Mouse (Mus musculus) ES-Bruce4 (cell line): Measurements from ENCODE around the gene Cmtm2a. TPM values are rescaled to one million over a fixed set of nuclear protein-coding genes. Genes with fewer than 3 reads are reported as not detected.
"Not testable (repeated sequence)": the region's sequence is repeated elsewhere in the genome, so short reads cannot be mapped to it uniquely, and the experiment has no call there.

Source experiments
- H3K27ac ChIP-seq: 2 replicates; pipeline ENCODE4 v1.5.1; 2012; ENCODE audit warnings: low read length, inconsistent platforms; ENCODE audit not compliant: insufficient read depth
- H3K27me3 ChIP-seq: 2 replicates; pipeline ENCODE4 v1.6.1; 2012; ENCODE audit warnings: mild to moderate bottlenecking, low read length, inconsistent platforms; ENCODE audit not compliant: control insufficient read depth, poor library complexity, insufficient read depth, severe bottlenecking
- H3K36me3 ChIP-seq: 2 replicates; pipeline ENCODE4 v1.6.1; 2012; ENCODE audit warnings: inconsistent platforms, mild to moderate bottlenecking, low read length, moderate library complexity; ENCODE audit not compliant: control insufficient read depth, poor library complexity, insufficient read depth, severe bottlenecking
- H3K4me1 ChIP-seq: one replicate; pipeline ENCODE4 v1.8.1; 2011; ENCODE audit warnings: low read length; ENCODE audit not compliant: control insufficient read depth, insufficient read depth
- H3K4me3 ChIP-seq: 2 replicates; pipeline ENCODE4 v1.5.1; 2011; ENCODE audit warnings: low read depth, mild to moderate bottlenecking, low read length
- H3K9ac ChIP-seq: 2 replicates; pipeline ENCODE4 v1.6.1; 2012; ENCODE audit warnings: low read depth, mild to moderate bottlenecking, inconsistent platforms; ENCODE audit not compliant: poor library complexity, severe bottlenecking
- H3K9me3 ChIP-seq: replicated peaks from 2 replicates; pipeline ENCODE4 v1.6.1; 2012; ENCODE audit warnings: mild to moderate bottlenecking, low read length, inconsistent platforms; ENCODE audit not compliant: control insufficient read depth, poor library complexity, insufficient read depth, severe bottlenecking
- CTCF ChIP-seq: IDR thresholded peaks from one replicate; pipeline ENCODE4 v1.8.1; 2011; ENCODE audit warnings: low read depth, low read length
- EP300 ChIP-seq: IDR thresholded peaks from 2 replicates; pipeline ENCODE4 v1.6.1; 2011; ENCODE audit warnings: low read depth, low read length; ENCODE audit not compliant: insufficient read depth
- POLR2A ChIP-seq: IDR thresholded peaks from one replicate; pipeline ENCODE4 v1.8.1; 2011; ENCODE audit warnings: low read length; ENCODE audit not compliant: insufficient read depth
- polyA plus RNA-seq: library from polyadenylated mRNA; stranded (reverse); fragments of >200 nt; gene quantifications from 2 replicates; pipeline ENCODE4 v1.2.4, GENCODE M21; 2011; ENCODE audit warnings: low read depth; ENCODE audit not compliant: missing spikeins, insufficient read depth, insufficient read length

Gene Cmtm2a
- polyA plus RNA-seq, 1 experiment = not detected

DNA sequence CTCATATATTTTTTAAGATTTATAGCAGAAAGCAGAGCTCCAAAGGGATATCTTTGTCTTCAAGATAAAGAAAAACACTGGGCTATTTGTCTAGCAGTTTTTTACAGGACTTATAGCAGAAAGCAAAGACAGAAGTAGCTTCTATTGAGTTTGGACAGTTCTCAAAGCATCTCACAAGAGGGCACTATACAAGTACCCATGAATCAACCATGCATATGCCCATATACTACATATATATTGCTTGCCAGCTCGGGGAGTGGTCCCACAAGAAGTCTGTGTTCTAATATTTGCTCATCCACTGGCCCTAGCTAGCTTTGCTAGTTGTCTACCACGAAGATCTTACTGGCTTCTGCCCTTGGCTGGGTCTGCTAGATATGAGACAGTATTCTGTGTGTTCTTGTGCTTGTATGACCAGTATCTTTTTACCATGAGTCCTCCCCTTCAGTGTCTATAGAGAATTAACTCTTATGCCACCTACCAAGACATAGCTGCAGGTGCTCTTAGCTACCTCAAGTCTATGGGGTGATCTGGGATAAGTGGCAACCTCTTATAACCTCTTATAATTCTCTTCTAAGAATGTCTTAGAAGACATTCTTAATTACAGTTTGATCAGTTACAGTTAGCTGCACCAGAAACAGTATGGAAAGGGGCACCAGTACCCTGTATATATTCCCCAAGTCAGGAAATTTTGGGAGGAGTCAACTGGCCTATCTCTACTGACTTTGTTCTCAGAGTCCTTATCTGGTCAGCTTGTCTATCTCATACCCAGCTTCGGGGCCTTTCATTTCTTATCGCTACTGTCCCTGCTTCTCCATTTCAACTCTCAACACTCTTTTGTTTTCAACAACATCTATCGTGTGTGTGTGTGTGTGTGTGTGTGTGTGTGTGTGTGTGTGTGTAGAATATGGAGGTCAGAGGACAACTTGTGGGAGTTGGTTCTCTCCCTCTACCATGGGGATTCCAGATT is 40.0 kb upstream of the Cmtm2a start:
- Histone ChIP-seq H3K27ac (no peak overlapping the region), H3K9ac (no peak overlapping the region)

DNA sequence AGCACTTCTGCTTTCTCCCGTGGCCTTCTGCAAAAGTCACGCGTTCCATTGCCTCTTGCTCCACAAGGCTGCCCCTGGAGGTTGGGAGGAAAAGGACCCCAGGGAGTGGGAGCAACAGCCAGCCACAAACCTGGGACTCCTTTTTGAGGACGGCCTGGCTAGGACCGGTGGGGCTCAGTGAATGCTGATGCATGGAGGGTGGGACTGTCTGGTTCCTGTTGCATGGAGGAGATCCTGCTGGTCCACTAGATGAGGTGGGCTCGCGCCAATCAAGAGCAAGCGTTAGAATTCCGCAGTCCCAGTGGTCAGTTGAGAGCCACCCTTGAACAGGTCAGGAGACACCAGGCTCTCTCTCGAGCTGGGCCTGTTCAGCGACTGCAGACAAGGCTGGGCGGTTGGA is 28.9 kb upstream of the Cmtm2a start, which contains the start of gene Cmtm2b:
Gene Cmtm2b, plus strand, starts transcription at position 301 of the 400 bp plus-strand sequence.
- H3K4me1 ChIP-seq, H3K9me3 ChIP-seq: not testable (repeated sequence)

More for the DNA sequence above, 40.0 kb upstream of the Cmtm2a start:
- Histone ChIP-seq H3K36me3 (no peaks in the 10 kb centered on the region), H3K27me3 (no peaks in the 10 kb centered on the region; the same call in none of the 2 replicates), H3K4me3 (no peak overlapping the region), H3K9me3 (no peaks in the 10 kb centered on the region), H3K4me1 (no peaks in the 10 kb centered on the region)
- TF ChIP-seq EP300 = no peak
- no peak for TF ChIP-seq CTCF
- TF ChIP-seq POLR2A = no peak

DNA sequence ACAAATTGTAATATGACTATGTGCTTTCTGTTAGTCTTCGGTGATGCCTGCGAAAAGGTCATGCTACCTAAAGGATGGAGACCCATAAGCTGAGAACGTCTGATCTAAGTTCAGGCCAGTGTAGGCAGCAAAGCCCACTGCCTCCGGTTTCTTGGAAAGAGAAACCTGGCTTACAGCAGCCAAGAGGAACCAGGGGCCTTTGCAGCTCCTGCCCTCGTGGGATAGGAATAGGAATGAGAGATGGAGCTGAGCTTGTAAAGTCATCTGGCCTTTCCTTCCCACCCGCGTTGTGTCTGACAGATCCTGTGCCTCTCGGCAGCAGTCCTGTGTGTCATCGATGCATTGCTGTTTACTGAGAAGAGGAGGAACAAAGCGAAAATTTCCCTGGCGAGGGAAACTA is 28.3 kb upstream of the Cmtm2a start, which contains the start of gene Gm11020:
Gene Gm11020, plus strand, starts transcription at position 301 of the 400 bp plus-strand sequence.
- not testable (repeated sequence) for H3K9me3 ChIP-seq

More for the DNA sequence above, 28.9 kb upstream of the Cmtm2a start, which contains the start of gene Cmtm2b:
- H3K4me3 ChIP-seq, H3K27ac ChIP-seq, H3K27me3 ChIP-seq, H3K36me3 ChIP-seq, H3K9ac ChIP-seq: not testable (repeated sequence)

DNA sequence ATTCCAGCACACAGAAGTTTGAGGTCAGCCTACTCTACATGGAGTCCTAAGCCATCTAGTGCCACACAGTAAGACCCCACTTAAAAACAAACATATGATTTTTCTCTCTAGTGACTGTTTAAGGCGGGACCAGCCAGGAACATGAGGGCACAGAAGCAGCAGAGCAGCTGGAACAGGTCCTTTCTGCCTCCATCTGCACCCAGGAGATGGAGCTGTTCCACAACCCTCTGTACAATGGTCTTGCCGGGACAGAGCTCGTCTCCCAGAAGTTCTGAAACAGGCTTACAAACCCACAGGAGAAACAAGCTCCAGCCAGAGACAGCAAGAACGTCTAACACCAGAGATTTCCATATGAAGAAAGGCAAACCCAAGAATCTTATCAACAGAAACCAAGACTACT is 20.3 kb upstream of the Cmtm2a start:
- Histone ChIP-seq H3K36me3 (no peaks in the 10 kb centered on the region), H3K9ac (no peak overlapping the region), H3K27me3 (no peaks in the 10 kb centered on the region), H3K4me3 (no peak overlapping the region), H3K9me3 (peaks cover 10% of the 10 kb centered on the region), H3K4me1 (no peaks in the 10 kb centered on the region), H3K27ac (no peak overlapping the region)
- TF ChIP-seq EP300 = no peak
- TF ChIP-seq POLR2A = no peak
- no peak for TF ChIP-seq CTCF

More for the DNA sequence above, 28.3 kb upstream of the Cmtm2a start, which contains the start of gene Gm11020:
- H3K9ac ChIP-seq, H3K27ac ChIP-seq, H3K36me3 ChIP-seq, H3K4me3 ChIP-seq, H3K4me1 ChIP-seq, H3K27me3 ChIP-seq: not testable (repeated sequence)

DNA sequence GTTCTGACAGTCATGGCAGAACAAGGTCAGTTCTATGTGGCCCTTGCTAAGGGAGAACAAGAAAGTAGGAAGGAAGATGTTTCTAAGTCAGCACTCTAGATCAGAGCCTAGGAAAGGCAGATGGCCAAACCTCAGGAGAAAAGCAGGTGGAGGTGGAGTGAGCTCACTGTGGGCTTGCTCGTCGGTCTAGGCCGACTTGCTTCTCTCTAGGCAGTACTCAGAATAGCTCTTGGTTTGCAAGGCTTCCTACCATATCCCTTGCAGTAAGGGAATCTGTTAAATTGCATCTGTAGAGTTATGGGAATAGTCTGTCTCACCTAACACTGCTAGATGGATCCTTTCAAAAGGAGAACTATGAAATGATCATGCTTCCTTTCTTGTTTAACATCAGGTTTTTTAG is 19.0 kb upstream of the Cmtm2a start:
- peaks cover 10% of the 10 kb centered on the region for H3K9me3 ChIP-seq
- H3K4me1 ChIP-seq, H3K27ac ChIP-seq, H3K4me3 ChIP-seq, H3K27me3 ChIP-seq, H3K36me3 ChIP-seq, H3K9ac ChIP-seq: not testable (repeated sequence)

DNA sequence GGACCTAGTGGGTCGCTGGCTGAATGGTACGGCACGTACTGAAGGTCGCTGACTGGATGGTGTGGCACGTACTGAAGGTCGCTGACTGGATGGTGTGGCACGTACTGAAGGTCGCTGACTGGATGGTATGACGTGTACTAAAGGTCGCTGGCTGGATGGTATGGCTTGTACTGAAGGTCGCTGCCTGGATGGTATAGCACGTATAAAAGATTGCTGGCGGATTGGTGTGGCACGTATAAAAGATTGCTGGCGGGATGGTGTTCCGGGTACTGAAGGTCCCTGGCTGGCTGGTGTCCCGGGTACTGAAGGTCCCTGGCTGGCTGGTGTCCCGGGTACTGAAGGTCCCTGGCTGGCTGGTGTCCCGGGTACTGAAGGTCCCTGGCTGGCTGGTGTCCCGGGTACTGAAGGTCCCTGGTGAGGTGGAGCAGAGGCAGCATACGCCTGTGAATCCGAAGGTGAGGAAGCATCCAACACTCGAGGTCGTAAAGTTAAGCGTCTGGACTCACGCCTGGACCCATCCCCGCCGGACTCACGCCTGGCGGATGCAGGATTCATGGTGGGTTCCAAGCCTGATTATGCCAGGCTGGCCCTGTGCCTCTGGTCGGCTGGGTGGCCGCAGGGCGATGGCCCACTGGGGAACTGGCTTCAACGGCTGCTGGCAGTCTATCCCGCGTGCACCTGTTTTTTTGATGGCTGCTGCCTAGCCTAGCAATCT is 16.6 kb upstream of the Cmtm2a start, which contains the start of the genes Gm45711 and Cmtm1:
Gene Gm45711, minus strand, starts transcription at position 641 of the 715 bp plus-strand sequence.
Gene Cmtm1, minus strand, starts transcription at position 705 of the 715 bp plus-strand sequence.
- H3K36me3 ChIP-seq, H3K27ac ChIP-seq, H3K27me3 ChIP-seq, H3K4me3 ChIP-seq, H3K9ac ChIP-seq, H3K4me1 ChIP-seq: not testable (repeated sequence)
- H3K9me3 ChIP-seq = peaks cover 10% of the 10 kb centered on the region

DNA sequence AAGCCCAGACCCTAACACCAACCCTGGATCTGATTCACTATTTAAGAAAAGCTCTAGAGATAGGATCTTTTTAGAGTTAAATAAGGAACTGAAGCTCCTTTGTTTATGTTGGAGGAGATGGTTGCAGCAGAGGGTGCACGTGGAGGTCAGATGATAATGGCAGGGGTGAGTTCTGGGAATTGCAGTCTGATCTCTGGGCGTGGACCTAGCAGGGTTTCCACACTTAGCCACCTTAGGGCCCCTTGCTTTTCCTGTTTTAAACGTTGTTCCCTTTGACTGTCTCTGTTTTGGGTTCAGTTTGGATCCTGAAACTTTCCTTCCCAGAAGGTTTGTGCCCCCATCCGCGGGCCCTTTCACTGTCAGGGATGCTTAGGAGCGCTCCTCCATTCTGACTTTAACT is 15.4 kb upstream of the Cmtm2a start:
- H3K4me1 ChIP-seq, H3K9ac ChIP-seq, H3K4me3 ChIP-seq, H3K9me3 ChIP-seq, H3K36me3 ChIP-seq, H3K27ac ChIP-seq, H3K27me3 ChIP-seq: not testable (repeated sequence)
